Mouse (Mus musculus): ENCODE measurements around the gene Slc10a4.
A peak's percentile ranks its signal among the peaks of the same experiment; 100 is the strongest.
"Not testable (repeated sequence)": the region's sequence is repeated elsewhere in the genome, so short reads cannot be mapped to it uniquely, and the experiment has no call there.

Gene Slc10a4

GRCm38 (mm10) chr5:73006784-73007581, at the start of gene Slc10a4:
TSS of gene Slc10a4 (plus strand) at chr5:73006883.
- DNase-seq (ENCODE audit: low spot score): no peak

DNA sequence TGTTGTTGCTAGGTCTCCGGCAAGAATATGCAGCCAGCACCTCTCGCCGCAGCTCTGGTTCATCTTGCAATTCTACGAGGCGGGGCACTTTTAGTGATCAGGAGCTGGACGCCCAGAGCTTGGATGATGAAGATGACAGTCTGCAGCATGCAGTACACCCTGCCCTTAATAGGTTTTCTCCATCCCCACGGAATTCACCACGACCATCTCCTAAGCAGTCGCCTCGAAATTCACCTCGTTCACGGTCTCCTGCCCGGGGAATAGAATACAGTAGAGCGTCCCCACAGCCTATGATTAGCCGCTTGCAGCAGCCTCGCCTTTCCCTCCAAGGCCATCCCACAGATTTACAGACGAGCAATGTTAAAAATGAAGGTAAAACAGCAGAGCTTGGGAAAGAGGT, 49.4 kb upstream of the Slc10a4 start:
- no peak for DNase-seq (ENCODE audit: low spot score)

- DNase-seq (ENCODE audit: low spot score): no peak
Measured at GRCm38 (mm10) chr5:72960096-72960495, 46.6 kb upstream of the Slc10a4 start.

- no peak for DNase-seq (ENCODE audit: low spot score)
Measured at GRCm38 (mm10) chr5:72965706-72966105, 41.0 kb upstream of the Slc10a4 start.

- DNase-seq (ENCODE audit: low spot score): no peak
Measured at GRCm38 (mm10) chr5:72972435-72972834, 34.2 kb upstream of the Slc10a4 start.

- DNase-seq (ENCODE audit: low spot score): no peak
Measured at GRCm38 (mm10) chr5:72972934-72973333, 33.7 kb upstream of the Slc10a4 start.

GRCm38 (mm10) chr5:72974602-72975001, 32.1 kb upstream of the Slc10a4 start, which contains the start of gene Gm10135:
TSS of gene Gm10135 (minus strand) at chr5:72974702.
- no peak for DNase-seq (ENCODE audit: low spot score)

DNA sequence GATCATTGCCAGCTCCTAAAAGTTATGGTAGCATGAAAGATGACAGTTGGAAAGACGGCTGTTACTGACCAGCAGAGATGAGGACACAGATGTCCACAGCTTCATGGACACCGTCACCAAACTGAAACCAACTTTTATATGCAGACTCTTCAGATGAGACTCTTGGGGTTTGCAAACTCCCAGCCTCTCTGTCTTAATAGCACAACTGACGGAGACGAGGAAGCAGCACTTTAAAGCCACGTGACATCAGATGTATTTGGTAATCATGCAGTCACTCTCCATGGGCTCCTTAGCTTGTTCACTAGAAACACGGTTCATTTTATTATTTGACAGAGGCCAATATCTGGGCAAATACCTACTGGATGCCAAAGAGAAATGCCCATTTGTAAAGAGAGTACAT, 30.7 kb upstream of the Slc10a4 start:
- DNase-seq (ENCODE audit: low spot score): no peak

- no peak for DNase-seq (ENCODE audit: low spot score)
Measured at GRCm38 (mm10) chr5:72976539-72976938, 30.1 kb upstream of the Slc10a4 start.

- DNase-seq (ENCODE audit: low spot score): peak; percentile 16
Measured at GRCm38 (mm10) chr5:72984091-72984490, 22.6 kb upstream of the Slc10a4 start.

- DNase-seq (ENCODE audit: low spot score): no peak
Measured at GRCm38 (mm10) chr5:72987786-72988185, 18.9 kb upstream of the Slc10a4 start.

DNA sequence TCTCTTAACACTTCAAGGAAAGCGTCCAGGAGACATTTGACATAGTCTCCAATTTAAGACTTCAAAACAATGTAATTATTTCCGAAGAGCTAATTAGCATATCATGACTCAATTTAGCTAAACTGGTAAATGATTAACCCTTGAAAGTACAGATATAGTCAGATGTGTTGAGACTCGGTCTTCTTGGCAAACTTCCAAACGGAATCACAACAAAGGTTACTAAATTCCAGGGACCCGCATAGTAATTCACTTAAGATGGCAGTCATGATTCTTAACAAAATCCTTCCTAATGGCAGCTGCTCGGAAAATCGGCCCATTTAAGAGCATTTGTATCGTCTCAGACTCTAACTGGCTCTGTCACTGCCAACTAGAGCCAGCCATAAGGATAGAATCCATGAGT, 16.9 kb upstream of the Slc10a4 start:
- no peak for DNase-seq (ENCODE audit: low spot score)

DNA sequence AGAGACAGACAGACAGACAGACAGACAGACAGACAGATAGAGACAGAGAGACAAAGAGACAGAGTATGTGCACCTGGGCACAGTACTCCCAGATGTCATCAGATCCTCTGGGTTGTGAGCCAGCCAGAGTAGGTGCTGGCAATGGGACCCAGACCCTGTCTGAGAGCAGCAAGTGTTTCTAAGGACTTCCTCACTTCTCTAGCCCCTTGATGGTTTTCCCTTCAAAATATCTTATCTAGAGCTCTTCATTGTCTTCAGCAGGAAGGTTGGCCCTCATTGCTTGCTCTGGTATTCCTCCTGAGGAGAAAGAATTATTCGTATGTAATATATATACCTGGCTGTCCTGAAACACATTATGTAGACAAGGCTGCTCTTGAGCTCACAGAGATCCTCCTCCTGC, 14.2 kb upstream of the Slc10a4 start:
- no peak for DNase-seq (ENCODE audit: low spot score)

- no peak for DNase-seq (ENCODE audit: low spot score)
Measured at GRCm38 (mm10) chr5:72994424-72994823, 12.3 kb upstream of the Slc10a4 start.

DNA sequence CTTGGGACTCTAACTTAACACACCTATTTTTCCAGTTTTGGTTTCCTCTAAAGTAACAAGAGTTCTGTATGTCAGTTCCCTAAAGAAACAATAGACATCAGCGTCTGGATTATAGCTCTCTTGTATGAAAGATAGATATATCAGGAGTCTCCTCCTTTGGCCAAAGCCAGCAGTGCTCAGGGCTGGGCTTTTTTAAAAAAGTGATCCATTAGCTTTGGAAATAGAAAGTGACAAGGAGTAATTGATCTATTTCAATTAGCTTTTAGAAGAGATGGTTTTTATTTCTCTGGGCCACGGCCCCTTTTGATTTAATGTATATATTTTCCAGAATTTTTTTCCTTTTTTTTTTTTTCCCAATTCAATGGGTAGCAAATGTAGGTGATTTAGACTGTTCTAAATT, 11.8 kb upstream of the Slc10a4 start:
- DNase-seq (ENCODE audit: low spot score): no peak

DNA sequence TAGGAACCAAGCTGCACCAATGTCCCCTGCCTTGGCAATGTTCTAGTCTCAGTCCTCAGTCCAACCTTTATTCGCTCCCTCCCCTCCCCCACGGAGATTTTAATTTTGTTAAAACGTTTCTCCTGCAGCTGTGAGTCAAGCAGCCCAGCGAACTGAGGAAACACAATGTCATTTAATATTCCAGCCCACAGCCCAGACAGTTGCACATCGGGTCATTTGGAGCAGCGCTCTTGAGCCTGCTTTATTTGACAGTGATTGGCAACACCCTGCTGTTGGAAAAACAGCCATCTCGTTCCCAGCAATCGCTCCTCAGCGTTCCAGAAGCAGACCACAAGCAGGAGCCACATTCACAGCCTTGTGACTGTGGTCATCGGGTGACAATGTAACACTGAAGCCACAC, 11.3 kb upstream of the Slc10a4 start:
- no peak for DNase-seq (ENCODE audit: low spot score)

- DNase-seq (ENCODE audit: low spot score): not testable (repeated sequence)
Measured at GRCm38 (mm10) chr5:72998546-72998945, 8.1 kb upstream of the Slc10a4 start.

DNA sequence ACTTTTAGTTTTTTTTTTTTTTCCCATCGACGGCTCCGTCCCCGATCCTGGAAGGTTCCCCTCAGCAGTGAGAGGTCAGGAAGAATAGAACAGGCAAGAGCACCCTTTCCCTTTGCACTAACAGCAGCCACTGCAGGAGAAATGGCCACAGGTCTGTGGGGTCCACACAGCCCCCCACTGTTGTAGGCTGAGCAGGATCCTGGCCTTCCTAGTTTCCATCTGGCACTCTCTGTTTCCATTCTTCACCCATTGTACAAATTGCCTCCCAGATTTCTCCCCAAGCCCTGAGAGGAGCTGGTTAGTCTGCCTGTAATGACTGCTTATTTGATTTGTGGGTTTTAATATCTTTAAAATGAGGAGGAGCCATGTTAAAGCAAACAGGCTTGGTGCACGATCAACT, 2.6 kb upstream of the Slc10a4 start:
- DNase-seq (ENCODE audit: low spot score): no peak

- no peak for DNase-seq (ENCODE audit: low spot score)
Measured at GRCm38 (mm10) chr5:73007582-73007959, 888 bp downstream of the Slc10a4 start.

- DNase-seq (ENCODE audit: low spot score): not testable (repeated sequence)
Measured at GRCm38 (mm10) chr5:73008230-73008629, 1.5 kb downstream of the Slc10a4 start.

DNA sequence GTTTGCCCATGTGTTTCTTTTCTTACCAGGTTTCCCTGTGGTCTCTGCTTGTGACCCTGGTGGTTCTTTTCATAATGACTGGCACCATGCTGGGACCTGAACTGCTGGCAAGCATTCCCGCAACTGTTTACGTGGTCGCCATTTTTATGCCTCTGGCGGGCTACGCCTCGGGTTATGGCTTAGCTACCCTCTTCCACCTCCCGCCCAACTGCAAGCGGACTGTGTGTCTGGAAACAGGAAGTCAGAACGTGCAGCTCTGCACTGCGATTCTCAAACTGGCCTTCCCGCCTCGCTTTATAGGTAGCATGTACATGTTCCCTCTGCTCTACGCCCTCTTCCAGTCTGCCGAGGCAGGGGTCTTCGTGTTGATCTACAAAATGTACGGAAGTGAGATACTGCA, 5.1 kb downstream of the Slc10a4 start:
- not testable (repeated sequence) for DNase-seq (ENCODE audit: low spot score)

- DNase-seq (ENCODE audit: low spot score): not testable (repeated sequence)
Measured at GRCm38 (mm10) chr5:73012884-73013610, 6.4 kb downstream of the Slc10a4 start.

DNA sequence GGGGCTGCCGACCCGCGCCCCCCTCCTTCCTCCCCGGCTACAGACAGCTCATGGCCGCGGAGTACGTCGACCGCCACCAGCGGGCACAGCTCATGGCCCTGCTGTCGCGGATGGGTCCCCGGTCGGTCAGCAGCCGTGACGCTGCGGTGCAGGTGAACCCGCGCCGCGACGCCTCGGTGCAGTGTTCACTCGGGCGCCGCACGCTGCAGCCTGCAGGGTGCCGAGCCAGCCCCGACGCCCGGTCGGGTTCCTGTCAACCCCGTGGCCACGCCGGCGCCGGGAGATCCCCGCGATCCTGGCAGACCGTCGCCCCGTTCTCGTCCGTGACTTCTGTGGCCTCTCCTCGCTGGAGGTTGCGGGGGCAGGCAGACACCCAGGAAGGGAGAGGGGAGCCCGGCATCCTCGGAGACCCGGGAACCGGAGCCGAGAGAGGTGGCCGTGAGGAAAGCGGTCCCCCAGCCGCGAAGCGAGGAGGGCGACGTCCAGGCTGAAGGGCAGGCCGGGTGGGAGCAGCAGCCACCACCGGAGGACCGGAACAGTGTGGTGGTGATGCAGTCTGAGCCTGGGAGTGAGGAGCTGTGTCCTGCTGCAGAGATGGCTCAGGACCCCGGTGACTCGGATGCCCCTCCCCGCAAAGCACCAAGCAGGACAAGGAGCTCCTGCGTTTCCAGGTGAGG, 7.1 kb downstream of the Slc10a4 start:
- DNase-seq (ENCODE audit: low spot score): not testable (repeated sequence)

Measured in ovary, postnatal 14 days (tissue).